Mouse (Mus musculus) forebrain, embryonic 11.5 days (tissue): ENCODE results near the gene AL607142.1. TPM values are rescaled to one million over a fixed set of nuclear protein-coding genes. Genes with fewer than 3 reads are reported as not detected.

ENCODE experiments used
- ATAC-seq: fragments of 200-750 bp; cut with Nextera tagmentation; replicated peaks from 2 replicates; pipeline ENCODE4 v1.8.0; 2017; ENCODE audit warnings: moderate TSS enrichment; ENCODE audit not compliant: low FRiP score
- DNase-seq: peaks from one replicate; pipeline ENCODE4 v3.0.0-alpha.2; 2017; ENCODE audit warnings: low spot score
- H3K27ac ChIP-seq: fragments of 300-500 bp; sonication (generic); 2 replicates; pipeline ENCODE4 v1.5.1; 2014; ENCODE audit warnings: low read depth, low read length
- H3K27me3 ChIP-seq: fragments of 300-500 bp; sonication (generic); 2 replicates; pipeline ENCODE4 v1.6.1; 2014; ENCODE audit warnings: mild to moderate bottlenecking, low read length, mixed read lengths; ENCODE audit not compliant: control insufficient read depth, insufficient read depth
- H3K36me3 ChIP-seq: fragments of 300-500 bp; sonication (generic); 2 replicates; pipeline ENCODE4 v1.6.1; 2014; ENCODE audit warnings: mild to moderate bottlenecking, low read length, moderate library complexity, mixed read lengths; ENCODE audit not compliant: control insufficient read depth, insufficient read depth
- H3K4me1 ChIP-seq: fragments of 300-500 bp; sonication (generic); replicated peaks from 2 replicates; pipeline ENCODE4 v1.6.1; 2014; ENCODE audit warnings: low read length, mixed read lengths; ENCODE audit not compliant: control insufficient read depth, insufficient read depth
- H3K4me2 ChIP-seq: fragments of 300-500 bp; sonication (generic); 2 replicates; pipeline ENCODE4 v1.6.1; 2014; ENCODE audit warnings: low read depth, mild to moderate bottlenecking, low read length, moderate library complexity, mixed read lengths; ENCODE audit not compliant: severe bottlenecking
- H3K4me3 ChIP-seq: fragments of 300-500 bp; sonication (generic); 2 replicates; pipeline ENCODE4 v1.5.1; 2014; ENCODE audit warnings: low read depth, low read length
- H3K9ac ChIP-seq: fragments of 300-500 bp; sonication (generic); 2 replicates; pipeline ENCODE4 v1.6.1; 2014; ENCODE audit warnings: low read length
- H3K9me3 ChIP-seq: fragments of 300-500 bp; sonication (generic); 2 replicates; pipeline ENCODE4 v1.6.1; 2016; ENCODE audit warnings: low read length, mixed read lengths; ENCODE audit not compliant: control insufficient read depth
- WGBS: fragments of 180-500 bp; shearing (Covaris S2); extraction: QIAGEN DNeasy Blood & Tissue Kit; methylation state at CpG from one replicate; pipeline ENCODE4 v1.1.7; 2014; 5-methylcytosine and 5-hydroxymethylcytosine counted together
- polyA plus RNA-seq: library from polyadenylated mRNA; unstranded; fragments of >200 nt; fragmentation: Nextera tagmentation; extraction: Ambion mirVana; gene quantifications from 2 replicates; pipeline ENCODE4 v1.2.1, GENCODE M21; 2014

AL607142.1 gene
- polyA plus RNA-seq, 1 experiment from 2014 or later, result not detected

DNA sequence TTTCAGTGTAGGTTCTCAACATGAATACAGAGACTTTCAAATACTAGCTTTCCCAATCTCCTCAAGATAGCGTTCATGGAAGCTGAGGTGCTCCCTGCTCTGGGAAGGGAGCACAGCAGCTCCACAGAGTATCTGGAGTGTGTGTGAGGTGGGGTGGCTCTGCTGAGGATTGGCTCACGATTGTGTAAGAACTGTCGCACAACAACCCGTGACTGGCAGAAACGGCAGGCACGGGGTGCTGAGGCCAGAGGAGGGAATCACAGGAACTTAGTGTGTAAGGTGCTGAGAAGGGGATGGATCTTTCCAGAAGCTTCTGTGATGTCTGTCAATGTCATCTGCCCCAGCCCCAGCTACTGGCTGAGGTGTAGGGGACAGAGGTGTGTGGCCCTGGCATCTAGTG is 3.1 kb upstream of the AL607142.1 start:
- H3K9ac ChIP-seq, result no peak overlapping the region
- no peak overlapping the region for H3K4me2 ChIP-seq
- no peaks in the 10 kb centered on the region for H3K4me1 ChIP-seq
- ATAC-seq, result no peak
- no peaks in the 10 kb centered on the region for H3K27me3 ChIP-seq
- DNase-seq, result no peak
- H3K4me3 ChIP-seq, result no peak overlapping the region
- 90% methylated on average over 6 of the region's 6 CpGs for WGBS
- no peak overlapping the region for H3K27ac ChIP-seq
- no peaks in the 10 kb centered on the region for H3K9me3 ChIP-seq
- H3K36me3 ChIP-seq, result no peaks in the 10 kb centered on the region

DNA sequence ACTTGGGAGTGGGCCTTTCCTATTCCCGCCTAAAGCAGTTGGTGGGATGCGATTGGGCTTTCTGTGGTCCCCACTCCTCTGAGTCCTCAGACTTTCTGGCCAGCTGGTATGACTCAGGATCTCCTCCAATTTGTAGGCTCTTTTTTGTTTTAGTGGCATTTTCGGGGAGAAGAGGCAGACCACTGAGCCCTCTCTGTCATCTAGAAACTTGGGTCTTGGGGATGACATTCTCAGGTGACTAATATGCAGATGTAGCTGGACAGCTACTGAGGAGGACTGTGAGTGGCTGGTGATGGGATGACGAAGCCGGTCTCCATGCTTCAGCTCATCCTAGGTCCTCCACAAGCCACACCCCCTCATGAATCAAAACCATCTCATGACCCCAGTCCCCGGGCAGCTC is 2.6 kb upstream of the AL607142.1 start:
- WGBS, result 83% methylated on average over 6 of the region's 6 CpGs
- Histone ChIP-seq H3K36me3 (no peaks in the 10 kb centered on the region), H3K4me3 (no peak overlapping the region), H3K9ac (no peak overlapping the region), H3K27ac (no peak overlapping the region), H3K9me3 (no peaks in the 10 kb centered on the region), H3K4me1 (no peaks in the 10 kb centered on the region), H3K4me2 (no peak overlapping the region), H3K27me3 (no peaks in the 10 kb centered on the region)
- DNase-seq (no peak), ATAC-seq (no peak)

DNA sequence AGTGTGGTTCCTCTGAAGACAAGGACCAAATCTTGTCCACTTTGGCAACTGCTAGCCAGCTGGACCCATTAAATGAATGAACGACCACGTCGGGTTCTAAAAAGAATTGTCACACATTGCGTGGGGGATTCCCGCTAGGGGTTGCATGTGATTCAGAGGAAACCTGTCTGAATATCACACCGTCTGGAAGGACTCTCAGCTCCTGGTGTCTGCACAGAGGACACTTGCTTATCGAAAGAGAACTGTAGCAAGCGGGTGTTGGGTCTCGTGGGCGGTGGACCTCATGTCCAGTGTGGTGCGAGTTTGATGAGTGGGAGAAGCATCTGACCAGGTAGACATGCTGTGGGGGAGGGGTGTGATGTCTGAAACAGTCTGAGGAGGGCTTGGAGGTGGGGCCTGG is 2.0 kb upstream of the AL607142.1 start:
- no peak for ATAC-seq
- no peak overlapping the region for H3K4me3 ChIP-seq
- DNase-seq, result no peak
- no peak overlapping the region for H3K27ac ChIP-seq
- no peak overlapping the region for H3K4me2 ChIP-seq
- H3K9ac ChIP-seq, result no peak overlapping the region
- no peaks in the 10 kb centered on the region for H3K9me3 ChIP-seq
- H3K27me3 ChIP-seq, result no peaks in the 10 kb centered on the region
- no peaks in the 10 kb centered on the region for H3K36me3 ChIP-seq
- 93% methylated on average over 11 of the region's 11 CpGs for WGBS
- H3K4me1 ChIP-seq, result no peaks in the 10 kb centered on the region

DNA sequence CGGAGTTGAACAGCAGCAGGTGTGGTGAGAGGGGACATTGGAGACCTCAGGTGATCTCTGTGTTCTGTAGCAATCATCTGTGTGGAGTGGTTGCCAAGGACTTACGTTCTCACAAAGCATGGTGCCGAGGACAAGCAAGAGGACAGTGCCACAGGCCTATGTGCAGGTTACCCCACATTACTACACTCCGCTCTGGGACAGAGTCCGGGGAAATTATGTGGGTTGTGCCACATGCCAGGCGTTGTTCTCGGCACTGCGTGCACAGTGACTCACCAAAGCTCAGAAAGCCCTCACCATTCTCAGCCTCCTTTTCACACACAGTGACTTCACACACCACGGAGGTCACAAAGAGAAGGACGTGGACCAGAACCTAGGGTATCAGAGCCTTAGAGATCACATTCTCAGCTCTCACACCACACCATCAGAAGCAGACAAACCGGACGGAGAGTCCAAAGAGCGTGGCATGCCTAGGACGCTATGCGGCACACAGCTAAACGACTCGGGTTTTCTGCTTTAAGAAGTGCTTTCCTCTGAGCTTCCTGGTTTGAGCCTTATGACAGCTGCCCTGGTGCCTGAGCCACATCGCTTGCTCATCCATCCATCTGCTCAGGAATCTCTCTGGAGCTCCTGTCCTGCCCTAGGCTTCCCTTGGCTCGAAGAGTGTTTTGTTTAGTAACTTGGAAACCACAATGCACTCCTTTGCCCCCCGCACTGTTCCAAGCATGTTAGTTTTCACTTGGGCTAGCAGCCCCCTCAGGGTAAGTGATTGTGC is 1.3 kb upstream of the AL607142.1 start:
- H3K4me2 ChIP-seq, result no peak overlapping the region
- H3K36me3 ChIP-seq, result no peaks in the 10 kb centered on the region
- no peaks in the 10 kb centered on the region for H3K27me3 ChIP-seq
- no peak for DNase-seq
- no peak for ATAC-seq
- H3K4me1 ChIP-seq, result no peaks in the 10 kb centered on the region
- WGBS, result 91% methylated on average over 20 of the region's 20 CpGs
- no peak overlapping the region for H3K27ac ChIP-seq
- H3K9me3 ChIP-seq, result no peaks in the 10 kb centered on the region
- H3K4me3 ChIP-seq, result no peak overlapping the region
- no peak overlapping the region for H3K9ac ChIP-seq

DNA sequence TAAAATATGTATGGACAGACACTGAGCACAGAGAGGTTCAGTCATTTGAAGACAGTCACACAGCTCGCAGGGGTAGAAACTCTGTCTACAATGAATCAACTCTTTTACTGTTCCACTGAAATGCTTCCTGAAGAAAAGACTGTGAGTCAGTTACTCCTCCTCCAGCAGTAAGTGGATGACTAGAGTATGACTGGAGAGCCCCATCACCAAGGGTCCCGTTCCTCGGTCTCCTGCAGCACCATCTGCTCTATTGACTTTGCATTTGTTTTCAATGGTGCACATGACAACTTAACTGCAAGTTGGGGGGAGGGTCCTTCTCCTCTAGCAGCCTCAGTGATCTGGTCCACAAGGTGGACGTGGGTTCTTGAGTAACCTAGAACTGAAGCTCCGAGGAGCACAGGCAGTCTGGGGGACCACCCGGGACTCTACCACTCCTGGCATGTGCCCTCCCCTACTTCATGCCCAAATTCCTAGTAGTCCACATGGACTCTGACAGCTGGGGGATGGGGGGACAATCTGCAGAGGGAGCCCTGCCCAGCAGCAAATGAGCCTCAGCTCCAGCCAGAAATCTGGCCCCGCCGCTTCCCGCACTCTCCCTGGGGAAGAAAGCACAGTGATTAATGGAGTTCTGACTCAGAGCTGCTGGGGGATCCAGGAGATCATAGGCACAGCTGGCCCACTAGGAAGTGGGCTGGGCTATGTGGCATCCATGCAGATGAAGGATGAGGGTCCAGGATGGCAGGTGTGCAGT is 2.2 kb downstream of the AL607142.1 start:
- Histone ChIP-seq H3K4me3 (no peak overlapping the region), H3K4me1 (no peaks in the 10 kb centered on the region), H3K36me3 (no peaks in the 10 kb centered on the region), H3K9me3 (no peaks in the 10 kb centered on the region), H3K9ac (no peak overlapping the region), H3K4me2 (no peak overlapping the region), H3K27ac (no peak overlapping the region), H3K27me3 (no peaks in the 10 kb centered on the region)
- DNase-seq, result no peak
- 91% methylated on average over 9 of the region's 9 CpGs for WGBS
- ATAC-seq, result no peak

DNA sequence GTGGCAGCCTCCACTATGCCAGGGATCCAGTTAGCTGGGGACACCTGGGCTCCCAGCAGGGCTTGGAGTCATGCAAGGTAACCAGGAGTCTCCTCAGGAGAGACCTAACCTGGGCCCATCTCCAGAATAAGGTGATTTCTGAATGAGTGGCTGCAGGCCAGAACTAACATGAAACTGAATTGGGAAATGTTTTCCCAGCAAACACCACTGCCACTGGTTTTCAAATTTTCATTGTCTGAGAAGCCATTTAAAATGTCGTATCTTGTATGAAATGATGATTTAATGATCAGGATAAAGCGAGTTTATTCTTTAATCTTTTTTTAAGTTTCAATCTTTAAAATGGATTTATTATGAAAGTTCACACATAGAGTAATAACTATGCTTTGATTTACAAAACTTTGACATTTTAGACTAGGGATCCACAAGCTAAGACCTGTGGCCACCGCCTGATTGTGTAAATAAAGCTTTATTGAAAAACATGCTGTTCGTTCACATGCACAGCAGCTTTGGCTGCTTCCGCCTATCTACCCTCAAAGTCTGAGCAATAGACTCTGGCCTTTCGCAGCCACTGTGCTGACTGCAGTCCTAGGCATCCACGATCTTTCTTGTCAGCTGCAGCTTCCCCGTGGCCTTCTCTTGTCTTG is 2.9 kb downstream of the AL607142.1 start:
- Histone ChIP-seq H3K36me3 (no peaks in the 10 kb centered on the region), H3K4me1 (no peaks in the 10 kb centered on the region), H3K4me3 (no peak overlapping the region), H3K9me3 (no peaks in the 10 kb centered on the region), H3K27me3 (no peaks in the 10 kb centered on the region), H3K4me2 (no peak overlapping the region), H3K27ac (no peak overlapping the region), H3K9ac (no peak overlapping the region)
- ATAC-seq, result no peak
- no peak for DNase-seq
- 87% methylated on average over 8 of the region's 8 CpGs for WGBS

DNA sequence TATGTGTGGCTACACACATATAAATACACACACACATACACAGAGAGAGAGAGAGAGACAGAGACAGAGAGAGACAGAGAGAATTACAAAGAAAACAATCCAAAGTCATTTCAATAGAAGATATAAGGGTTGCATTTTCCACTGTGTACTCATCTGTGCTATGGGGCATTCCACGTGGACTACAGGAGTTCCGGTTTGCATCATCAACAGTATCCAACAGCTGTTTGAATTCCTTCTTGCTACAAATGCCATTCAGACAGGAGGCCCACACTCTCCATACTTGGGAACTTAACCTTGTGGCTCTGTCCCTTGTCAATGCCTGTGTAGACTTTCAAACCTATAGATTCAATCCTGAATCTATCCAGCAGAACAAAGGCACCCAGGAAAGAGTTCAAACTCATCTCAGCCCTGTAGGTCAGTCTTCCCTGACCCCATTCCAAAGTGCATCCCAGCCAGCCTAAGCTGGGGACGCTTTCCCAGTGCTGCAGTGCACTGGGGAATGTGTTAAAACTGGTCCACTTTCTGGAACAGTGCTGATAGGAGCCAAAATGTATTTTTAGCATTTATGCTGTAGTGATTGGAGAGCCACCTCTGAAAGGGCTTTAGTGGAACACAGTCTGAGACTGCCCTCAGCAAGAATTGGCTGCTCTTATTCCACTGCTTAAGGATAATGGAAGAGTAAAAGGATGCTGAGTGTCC is 4.2 kb downstream of the AL607142.1 start:
- Histone ChIP-seq H3K27ac (no peak overlapping the region), H3K36me3 (no peaks in the 10 kb centered on the region), H3K4me2 (no peak overlapping the region), H3K9ac (no peak overlapping the region), H3K27me3 (no peaks in the 10 kb centered on the region), H3K9me3 (no peaks in the 10 kb centered on the region), H3K4me1 (no peaks in the 10 kb centered on the region), H3K4me3 (no peak overlapping the region)
- 80% methylated on average over 3 of the region's 3 CpGs for WGBS
- DNase-seq, result no peak
- no peak for ATAC-seq

DNA sequence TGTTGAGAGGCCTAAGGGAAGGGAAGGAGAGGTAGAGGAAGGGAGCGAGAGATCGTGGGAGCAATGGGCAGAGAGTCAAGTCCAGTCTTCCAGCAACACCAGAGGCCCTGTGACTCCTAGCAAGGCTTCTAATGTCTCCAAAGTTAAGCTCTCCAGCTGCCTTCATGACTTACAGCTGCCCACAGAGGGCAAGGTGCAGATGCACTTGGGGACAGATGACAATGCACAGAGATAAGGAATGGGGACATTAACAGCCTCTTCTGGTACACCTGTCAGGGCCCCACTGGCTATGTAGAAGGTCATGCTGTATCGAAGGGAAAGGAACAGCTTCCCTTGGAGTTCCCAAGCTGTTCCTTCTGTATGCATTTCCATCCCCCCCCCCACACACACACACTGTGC is 4.8 kb downstream of the AL607142.1 start:
- Histone ChIP-seq H3K4me2 (no peak overlapping the region), H3K27ac (no peak overlapping the region), H3K4me1 (no peaks in the 10 kb centered on the region), H3K9ac (no peak overlapping the region), H3K9me3 (no peaks in the 10 kb centered on the region), H3K36me3 (no peaks in the 10 kb centered on the region), H3K4me3 (no peak overlapping the region), H3K27me3 (no peaks in the 10 kb centered on the region)
- 90% methylated on average over 3 of the region's 3 CpGs for WGBS
- DNase-seq (no peak), ATAC-seq (no peak)
